Mouse (Mus musculus) cerebellum, postnatal 14 days (tissue): Measurements from ENCODE around the gene Ing5.
"Not testable (repeated sequence)": the region's sequence is repeated elsewhere in the genome, so short reads cannot be mapped to it uniquely, and the experiment has no call there.

Source experiments
- DNase-seq, 2 experiments: peaks; one replicate each; pipeline ENCODE4 v3.0.0; 2021; ENCODE audit warnings: mixed read lengths in 2 of 2

Gene Ing5

GRCm38 (mm10) chr1:93803556-93804507 is at the start of gene Ing5:
Gene Ing5 (plus strand): TSS chr1:93803965.
- peak; percentile 100 for DNase-seq

- DNase-seq = peak; percentile 93 to 94
These were observed 49.0 kb upstream of the Ing5 start, which contains the start of gene Thap4 for GRCm38 (mm10) chr1:93754573-93755290. Gene Thap4 (minus strand): TSS chr1:93754864.

- DNase-seq = no peak
These were observed 48.5 kb upstream of the Ing5 start for GRCm38 (mm10) chr1:93755291-93755610.

GRCm38 (mm10) chr1:93755618-93756017 is 48.1 kb upstream of the Ing5 start:
- DNase-seq = no peak

- DNase-seq = no peak
These were observed 47.6 kb upstream of the Ing5 start for GRCm38 (mm10) chr1:93756154-93756553.

GRCm38 (mm10) chr1:93760076-93760475 is 43.7 kb upstream of the Ing5 start:
- DNase-seq = no peak

GRCm38 (mm10) chr1:93763531-93763930 is 40.2 kb upstream of the Ing5 start:
- DNase-seq = not testable (repeated sequence)

- DNase-seq = no peak
These were observed 38.7 kb upstream of the Ing5 start for GRCm38 (mm10) chr1:93764871-93765591.

GRCm38 (mm10) chr1:93767600-93767999 is 36.2 kb upstream of the Ing5 start:
- no peak for DNase-seq

- no peak for DNase-seq
These were observed 33.9 kb upstream of the Ing5 start for GRCm38 (mm10) chr1:93769901-93770300.

GRCm38 (mm10) chr1:93776686-93777085 is 27.1 kb upstream of the Ing5 start:
- DNase-seq = no peak

GRCm38 (mm10) chr1:93786912-93787311 is 16.9 kb upstream of the Ing5 start:
- peak; percentile 35 to 49 for DNase-seq

GRCm38 (mm10) chr1:93794526-93794925 is 9.2 kb upstream of the Ing5 start:
- no peak for DNase-seq

GRCm38 (mm10) chr1:93795886-93796285 is 7.9 kb upstream of the Ing5 start:
- DNase-seq = no peak

- DNase-seq = peak; percentile 24 to 41
These were observed 2.9 kb upstream of the Ing5 start for GRCm38 (mm10) chr1:93800670-93801503.

GRCm38 (mm10) chr1:93801741-93802238 is 2.0 kb upstream of the Ing5 start, which contains the start of gene Dtymk:
Gene Dtymk (minus strand): TSS chr1:93801934.
- peak; percentile 94 for DNase-seq

- no peak for DNase-seq
These were observed 994 bp upstream of the Ing5 start for GRCm38 (mm10) chr1:93802771-93803170.

GRCm38 (mm10) chr1:93804818-93805217 is 1.1 kb downstream of the Ing5 start:
- no peak for DNase-seq

GRCm38 (mm10) chr1:93805221-93805951 is 1.6 kb downstream of the Ing5 start:
- DNase-seq = peak in 1 of 2 experiments; percentile 20

GRCm38 (mm10) chr1:93808871-93809270 is 5.1 kb downstream of the Ing5 start:
- no peak for DNase-seq

- no peak for DNase-seq
These were observed 6.2 kb downstream of the Ing5 start for GRCm38 (mm10) chr1:93810011-93810410.
